Mouse (Mus musculus) adrenal gland, postnatal 4 days (tissue): ENCODE measurements at regions not wholly inside any gene's neighbourhood (a gene's known extent, or its start where the extent isn't known, plus 50 kb on each side); places are given as distances from the start of the nearest gene placed in this dataset.
"Not testable (repeated sequence)": the region's sequence is repeated elsewhere in the genome, so short reads cannot be mapped to it uniquely, and the experiment has no call there.

ENCODE experiments used
- DNase-seq, 2 experiments: peaks; one replicate each; pipeline ENCODE4 v3.0.0; 2021 to 2022; ENCODE audit warnings: low spot score in 2 of 2, mixed read lengths in 2 of 2

- no peak for DNase-seq
Observed at GRCm38 (mm10) chr4:4380024-4380590, 302.8 kb upstream of the Sdr16c6 start.

- no peak for DNase-seq
Observed at GRCm38 (mm10) chr4:4335216-4335615, 257.9 kb upstream of the Sdr16c6 start.

GRCm38 (mm10) chr4:4333472-4334123, 256.3 kb upstream of the Sdr16c6 start:
- no peak for DNase-seq

- DNase-seq: no peak
Observed at GRCm38 (mm10) chr4:4331105-4331504, 253.8 kb upstream of the Sdr16c6 start.

- DNase-seq: no peak
Observed at GRCm38 (mm10) chr4:4315651-4316411, 238.5 kb upstream of the Sdr16c6 start.

GRCm38 (mm10) chr4:4311496-4311895, 234.2 kb upstream of the Sdr16c6 start:
- DNase-seq: no peak

GRCm38 (mm10) chr4:4306922-4307321, 229.6 kb upstream of the Sdr16c6 start:
- no peak for DNase-seq

GRCm38 (mm10) chr4:4305740-4306249, 228.5 kb upstream of the Sdr16c6 start:
- no peak for DNase-seq

GRCm38 (mm10) chr4:4304666-4305065, 227.3 kb upstream of the Sdr16c6 start:
- DNase-seq: no peak

- DNase-seq: no peak
Observed at GRCm38 (mm10) chr4:4300189-4300879, 223.0 kb upstream of the Sdr16c6 start.

GRCm38 (mm10) chr4:4299631-4300030, 222.3 kb upstream of the Sdr16c6 start:
- DNase-seq: no peak

GRCm38 (mm10) chr4:4249601-4250000, 172.3 kb upstream of the Sdr16c6 start:
- no peak for DNase-seq

- DNase-seq: no peak
Observed at GRCm38 (mm10) chr4:4247669-4248068, 170.3 kb upstream of the Sdr16c6 start.

- DNase-seq: not testable (repeated sequence)
Observed at GRCm38 (mm10) chr4:4242306-4242980, 165.1 kb upstream of the Sdr16c6 start.

GRCm38 (mm10) chr4:4226209-4226608, 148.9 kb upstream of the Sdr16c6 start:
- no peak for DNase-seq

- no peak for DNase-seq
Observed at GRCm38 (mm10) chr4:4219701-4220100, 142.4 kb upstream of the Sdr16c6 start.

- no peak for DNase-seq
Observed at GRCm38 (mm10) chr4:4211892-4212291, 134.6 kb upstream of the Sdr16c6 start.

GRCm38 (mm10) chr4:4205158-4205557, 127.8 kb upstream of the Sdr16c6 start:
- DNase-seq: no peak

GRCm38 (mm10) chr4:4199309-4199708, 122.0 kb upstream of the Sdr16c6 start:
- no peak for DNase-seq

- peak in 1 of 2 experiments; percentile 16 for DNase-seq
Observed at GRCm38 (mm10) chr4:4195834-4196233, 118.5 kb upstream of the Sdr16c6 start.

- no peak for DNase-seq
Observed at GRCm38 (mm10) chr4:4195250-4195649, 117.9 kb upstream of the Sdr16c6 start.
